Mouse (Mus musculus) bone marrow macrophage, adult 2 months (primary cell): ENCODE measurements around the gene Dnajc7.

Experiments
- CTCF ChIP-seq: IDR thresholded peaks from 2 replicates; pipeline ENCODE4 v1.5.1; 2012; ENCODE audit warnings: low read depth, mild to moderate bottlenecking, low read length, moderate library complexity
- POLR2A ChIP-seq: IDR thresholded peaks from 2 replicates; pipeline ENCODE4 v1.6.1; 2012; ENCODE audit warnings: mild to moderate bottlenecking, low read depth, low read length, borderline replicate concordance

GRCm38 (mm10) chr11:100592346-100593046 lies 27.5 kb downstream of the Dnajc7 start:
- TF ChIP-seq CTCF, result no peak
- TF ChIP-seq POLR2A, result no peak
